Mouse (Mus musculus): ENCODE results near the gene Pde3b. TPM values are rescaled to one million over a fixed set of nuclear protein-coding genes. Genes with fewer than 3 reads are reported as not detected.

Gene Pde3b
- polyA plus RNA-seq, 1 experiment: 5.5 TPM

DNA sequence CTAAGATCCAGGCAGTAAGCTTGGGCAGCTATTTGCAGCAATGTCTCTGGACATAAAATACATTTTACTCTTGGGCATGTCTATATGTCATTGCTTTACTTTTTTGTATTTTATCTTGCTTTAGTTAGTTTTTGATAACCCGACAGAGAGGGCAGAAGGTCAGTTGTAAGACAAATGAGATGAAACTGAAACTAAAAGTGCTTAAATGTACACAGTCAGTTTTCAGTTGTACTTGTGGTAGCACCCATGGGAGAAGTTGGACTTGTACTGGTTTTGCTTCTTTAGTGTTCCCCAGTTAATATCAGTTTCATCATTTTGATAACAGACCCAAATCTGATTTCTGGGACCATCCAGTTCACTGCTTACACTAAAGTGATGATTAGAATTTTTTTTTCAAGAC is 24.6 kb downstream of the Pde3b start:
- Histone ChIP-seq H3K4me3 (replicated peaks; ENCODE audit: extremely low read depth, low read depth, low read length) (no peak overlapping the region), H3K4me1 (ENCODE audit: control insufficient read depth, insufficient read depth, low read length) (no peaks in the 10 kb centered on the region)
- TF ChIP-seq CTCF (IDR thresholded peaks at IDR 0.05; ENCODE audit: insufficient read depth, low read length) (no peak), POLR2A (IDR thresholded peaks at IDR 0.05; ENCODE audit: borderline replicate concordance, extremely low read depth, low read depth, low read length) (no peak)
- 17% methylated on average over 1 of the region's 1 CpGs for WGBS
- no peak for DNase-seq

DNA sequence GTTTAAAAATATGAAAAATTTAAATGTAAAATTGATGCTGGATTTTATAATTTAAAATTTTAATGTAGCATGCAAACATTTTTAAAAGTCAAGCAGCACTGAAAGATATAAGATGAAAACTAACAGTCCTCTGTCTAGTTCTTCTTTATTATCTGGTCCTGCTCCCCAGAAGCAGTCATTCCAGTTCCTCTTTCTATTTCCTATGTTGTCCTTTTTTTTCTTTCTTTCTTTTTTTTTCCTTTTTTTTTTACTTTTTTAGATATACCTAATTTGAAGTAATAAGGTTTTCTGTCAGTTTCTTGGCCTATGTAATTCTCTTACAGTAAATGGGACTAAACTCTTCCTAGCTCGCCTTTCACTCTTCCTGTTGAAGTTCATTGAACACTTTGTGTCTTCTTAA is 25.4 kb downstream of the Pde3b start:
- TF ChIP-seq CTCF (IDR thresholded peaks at IDR 0.05; ENCODE audit: insufficient read depth, low read length) (no peak), POLR2A (IDR thresholded peaks at IDR 0.05; ENCODE audit: borderline replicate concordance, extremely low read depth, low read depth, low read length) (no peak)
- 97% methylated on average over 1 of the region's 1 CpGs for WGBS
- H3K4me1 ChIP-seq (ENCODE audit: control insufficient read depth, insufficient read depth, low read length): no peaks in the 10 kb centered on the region
- H3K4me3 ChIP-seq (replicated peaks; ENCODE audit: extremely low read depth, low read depth, low read length): no peak overlapping the region
- DNase-seq: no peak

DNA sequence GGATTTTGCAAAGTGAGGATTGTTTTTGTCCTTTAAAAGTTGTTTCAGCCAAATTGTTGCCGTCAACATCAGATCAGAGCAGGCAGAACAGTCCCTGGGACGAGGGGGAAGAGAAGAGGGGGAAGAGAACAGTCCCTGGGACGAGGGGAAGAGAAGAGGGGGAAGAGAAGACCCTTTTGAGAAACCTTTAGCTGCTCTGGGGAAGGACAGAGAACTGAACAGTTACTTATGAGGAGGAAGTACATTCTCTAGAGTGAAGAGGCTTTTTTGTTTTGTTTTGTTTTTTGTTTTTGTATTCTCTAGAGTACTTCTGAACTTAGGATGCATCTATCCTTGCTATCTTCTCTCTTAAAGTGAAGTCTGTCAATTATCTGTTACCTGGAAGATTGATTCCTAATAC is 37.8 kb downstream of the Pde3b start:
- WGBS: 41% methylated on average over 3 of the region's 3 CpGs
- H3K4me3 ChIP-seq (replicated peaks; ENCODE audit: extremely low read depth, low read depth, low read length): no peak overlapping the region
- no peaks in the 10 kb centered on the region for H3K4me1 ChIP-seq (ENCODE audit: control insufficient read depth, insufficient read depth, low read length)
- TF ChIP-seq CTCF (IDR thresholded peaks at IDR 0.05; ENCODE audit: insufficient read depth, low read length) (no peak), POLR2A (IDR thresholded peaks at IDR 0.05; ENCODE audit: borderline replicate concordance, extremely low read depth, low read depth, low read length) (no peak)
- no peak for DNase-seq

DNA sequence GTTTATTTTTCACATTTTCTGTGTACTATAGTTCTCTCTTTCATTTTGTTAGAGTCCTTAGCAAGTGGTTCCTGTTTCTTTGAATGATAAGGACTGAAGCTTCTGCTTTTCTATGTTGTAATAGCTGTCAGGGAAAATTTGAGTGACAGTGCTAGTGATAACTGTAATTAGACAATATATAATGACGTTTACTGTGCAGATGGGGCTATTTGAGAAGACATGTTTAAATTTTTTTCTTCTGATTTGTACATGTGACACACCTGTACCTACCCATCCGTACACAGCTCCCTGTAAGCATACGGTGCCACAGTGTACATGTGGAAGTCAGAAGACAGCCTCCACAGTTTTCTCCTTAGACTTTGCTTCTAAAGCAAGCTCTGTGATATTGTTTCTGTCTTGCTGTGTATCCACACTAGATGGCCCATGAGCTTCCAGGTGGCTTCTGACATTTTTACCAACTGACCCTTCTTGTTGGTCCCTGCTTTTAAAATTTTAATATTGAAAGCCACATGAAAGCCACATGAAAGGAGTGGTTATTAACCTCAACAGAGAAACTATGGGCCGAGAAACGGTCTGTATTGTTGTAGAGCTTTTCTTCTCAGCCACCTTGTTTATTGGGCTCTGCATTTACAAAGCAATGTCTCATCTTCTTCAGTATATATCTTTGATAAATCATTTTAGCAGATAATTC is 38.4 kb downstream of the Pde3b start:
- 75% methylated on average over 5 of the region's 5 CpGs for WGBS
- Histone ChIP-seq H3K4me1 (ENCODE audit: control insufficient read depth, insufficient read depth, low read length) (no peaks in the 10 kb centered on the region), H3K4me3 (replicated peaks; ENCODE audit: extremely low read depth, low read depth, low read length) (no peak overlapping the region)
- no peak for TF ChIP-seq CTCF (IDR thresholded peaks at IDR 0.05; ENCODE audit: insufficient read depth, low read length)
- TF ChIP-seq POLR2A (IDR thresholded peaks at IDR 0.05; ENCODE audit: borderline replicate concordance, extremely low read depth, low read depth, low read length): no peak
- no peak for DNase-seq

DNA sequence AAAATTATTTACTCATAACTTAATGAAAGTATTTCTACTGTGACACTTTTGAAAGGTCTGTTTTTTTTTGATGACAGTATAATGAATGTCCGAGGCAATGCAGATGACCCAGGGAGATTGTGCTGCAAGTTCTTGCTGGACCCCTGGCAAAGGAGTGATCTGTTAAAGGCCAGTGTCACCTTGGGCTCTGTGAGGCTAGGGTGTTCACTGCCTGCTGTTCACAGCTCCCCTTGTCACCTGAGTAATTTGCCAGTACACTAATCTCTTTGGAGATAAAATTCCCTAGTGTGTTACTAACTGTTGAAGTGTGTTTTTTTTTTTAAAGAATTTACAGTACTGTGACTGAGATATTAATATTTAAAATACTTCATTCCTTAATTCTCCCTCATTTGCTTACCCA is 39.8 kb downstream of the Pde3b start:
- no peak overlapping the region for H3K4me3 ChIP-seq (replicated peaks; ENCODE audit: extremely low read depth, low read depth, low read length)
- no peak for TF ChIP-seq POLR2A (IDR thresholded peaks at IDR 0.05; ENCODE audit: borderline replicate concordance, extremely low read depth, low read depth, low read length)
- TF ChIP-seq CTCF (IDR thresholded peaks at IDR 0.05; ENCODE audit: insufficient read depth, low read length): no peak
- WGBS: 53% methylated on average over 1 of the region's 1 CpGs
- DNase-seq: no peak
- H3K4me1 ChIP-seq (ENCODE audit: control insufficient read depth, insufficient read depth, low read length): no peaks in the 10 kb centered on the region

DNA sequence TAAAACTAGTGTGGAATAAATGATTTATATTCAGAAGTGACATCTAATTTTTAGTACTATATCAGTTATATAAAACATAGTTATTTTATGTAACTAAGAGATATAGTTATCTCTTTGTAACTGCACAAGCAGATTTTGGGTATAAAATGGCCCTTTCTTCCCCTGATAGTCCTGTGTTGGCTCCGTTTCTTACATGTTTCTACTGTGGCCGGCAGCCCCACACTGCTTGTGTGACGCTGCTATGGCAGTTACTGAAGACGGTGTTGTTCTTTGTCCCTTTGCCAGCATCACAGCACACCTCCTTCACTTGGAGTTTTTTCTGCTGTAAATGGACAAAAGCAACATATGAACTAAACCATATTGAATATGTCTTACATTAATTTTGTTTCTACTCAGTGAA is 41.8 kb downstream of the Pde3b start:
- TF ChIP-seq POLR2A (IDR thresholded peaks at IDR 0.05; ENCODE audit: borderline replicate concordance, extremely low read depth, low read depth, low read length) (no peak), CTCF (IDR thresholded peaks at IDR 0.05; ENCODE audit: insufficient read depth, low read length) (no peak)
- DNase-seq: no peak
- no peak overlapping the region for H3K4me3 ChIP-seq (replicated peaks; ENCODE audit: extremely low read depth, low read depth, low read length)
- WGBS: 62% methylated on average over 4 of the region's 4 CpGs
- H3K4me1 ChIP-seq (ENCODE audit: control insufficient read depth, insufficient read depth, low read length): no peaks in the 10 kb centered on the region

DNA sequence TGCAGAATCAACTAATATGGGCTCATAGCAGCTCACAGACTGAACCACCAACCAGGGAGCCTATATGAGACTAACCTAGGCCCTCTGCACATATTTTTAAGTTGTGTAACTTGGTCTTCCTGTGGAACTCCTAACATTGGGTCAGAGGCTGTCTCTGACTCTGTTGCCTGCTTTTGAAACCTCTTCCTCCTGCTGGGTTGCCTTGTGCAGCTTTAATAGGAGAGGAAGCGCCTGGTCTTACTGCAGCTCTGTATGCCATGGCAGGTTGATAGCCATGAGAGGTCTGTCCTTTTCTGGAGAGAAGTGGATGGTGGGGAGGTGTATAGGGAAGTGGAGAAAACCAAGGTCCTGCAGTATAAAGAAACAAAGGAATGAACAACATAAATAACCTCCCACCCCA is 44.8 kb downstream of the Pde3b start:
- Histone ChIP-seq H3K4me1 (ENCODE audit: control insufficient read depth, insufficient read depth, low read length) (no peaks in the 10 kb centered on the region), H3K4me3 (replicated peaks; ENCODE audit: extremely low read depth, low read depth, low read length) (no peak overlapping the region)
- WGBS: 73% methylated on average over 1 of the region's 1 CpGs
- no peak for TF ChIP-seq CTCF (IDR thresholded peaks at IDR 0.05; ENCODE audit: insufficient read depth, low read length)
- TF ChIP-seq POLR2A (IDR thresholded peaks at IDR 0.05; ENCODE audit: borderline replicate concordance, extremely low read depth, low read depth, low read length): no peak
- no peak for DNase-seq

DNA sequence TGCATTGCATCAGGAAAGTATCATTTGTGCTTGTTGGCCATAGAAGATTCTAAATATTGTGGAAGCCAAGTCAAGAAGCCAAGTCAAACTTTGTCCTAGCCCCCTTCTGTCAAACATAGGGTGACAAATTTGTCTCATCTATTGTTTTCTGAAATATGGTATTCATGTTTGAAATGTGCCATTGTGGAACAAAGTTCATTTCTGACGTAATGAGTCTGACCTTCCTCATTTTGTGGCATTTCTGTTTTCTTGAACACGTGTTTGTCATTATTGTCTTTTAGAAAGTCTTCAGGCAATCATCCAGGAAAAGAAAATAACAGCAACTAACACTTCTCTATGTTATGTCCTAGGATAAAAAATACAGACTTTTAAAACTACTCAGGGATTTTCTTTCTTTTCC is 46.6 kb downstream of the Pde3b start:
- WGBS: 40% methylated on average over 2 of the region's 2 CpGs
- no peak for DNase-seq
- no peaks in the 10 kb centered on the region for H3K4me1 ChIP-seq (ENCODE audit: control insufficient read depth, insufficient read depth, low read length)
- TF ChIP-seq CTCF (IDR thresholded peaks at IDR 0.05; ENCODE audit: insufficient read depth, low read length) (no peak), POLR2A (IDR thresholded peaks at IDR 0.05; ENCODE audit: borderline replicate concordance, extremely low read depth, low read depth, low read length) (no peak)
- H3K4me3 ChIP-seq (replicated peaks; ENCODE audit: extremely low read depth, low read depth, low read length): no peak overlapping the region

DNA sequence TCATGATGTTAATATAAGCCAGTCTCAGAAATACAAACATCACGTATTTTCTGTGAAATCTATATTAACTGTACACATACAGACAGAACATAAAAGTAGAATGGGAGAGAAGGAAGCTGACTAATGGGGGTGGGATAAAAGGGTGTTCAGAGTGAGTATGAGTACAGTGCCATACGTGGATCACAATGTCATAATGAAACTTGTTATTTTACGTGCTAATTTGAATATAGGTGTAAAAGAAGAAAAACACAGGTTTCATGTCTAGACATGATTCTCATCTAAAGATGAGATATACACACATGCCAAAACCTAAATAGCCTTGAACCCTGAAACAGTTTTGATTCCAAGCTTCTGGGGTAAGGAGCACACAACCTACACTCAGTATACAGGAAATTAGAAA is 51.3 kb downstream of the Pde3b start:
- H3K4me3 ChIP-seq (replicated peaks; ENCODE audit: extremely low read depth, low read depth, low read length): no peak overlapping the region
- H3K4me1 ChIP-seq (ENCODE audit: control insufficient read depth, insufficient read depth, low read length): no peaks in the 10 kb centered on the region
- WGBS: 86% methylated on average over 3 of the region's 3 CpGs
- no peak for DNase-seq
- TF ChIP-seq CTCF (IDR thresholded peaks at IDR 0.05; ENCODE audit: insufficient read depth, low read length) (no peak), POLR2A (IDR thresholded peaks at IDR 0.05; ENCODE audit: borderline replicate concordance, extremely low read depth, low read depth, low read length) (no peak)

DNA sequence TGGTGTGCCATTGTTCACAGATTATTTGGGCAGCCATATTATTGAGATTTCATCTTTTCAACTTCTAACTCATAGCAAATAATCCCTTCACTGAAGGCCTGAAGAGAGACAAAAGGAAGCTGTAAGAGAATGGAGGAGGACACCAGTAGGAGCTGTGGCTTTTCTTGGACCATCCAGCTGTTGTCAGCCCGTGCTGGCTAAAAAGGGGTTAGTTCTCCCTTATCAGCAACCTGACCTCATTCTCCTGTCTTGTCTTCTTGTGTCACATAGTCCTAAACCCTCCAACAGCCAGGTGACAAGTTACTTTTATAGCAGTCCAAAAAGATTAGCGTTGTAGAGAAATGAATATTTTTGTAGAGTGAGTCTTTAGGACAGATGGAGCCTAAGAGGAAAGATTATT is 57.4 kb downstream of the Pde3b start:
- 42% methylated on average over 2 of the region's 2 CpGs for WGBS
- no peak for DNase-seq
- H3K4me1 ChIP-seq (ENCODE audit: control insufficient read depth, insufficient read depth, low read length): no peaks in the 10 kb centered on the region
- TF ChIP-seq POLR2A (IDR thresholded peaks at IDR 0.05; ENCODE audit: borderline replicate concordance, extremely low read depth, low read depth, low read length): no peak
- no peak for TF ChIP-seq CTCF (IDR thresholded peaks at IDR 0.05; ENCODE audit: insufficient read depth, low read length)
- H3K4me3 ChIP-seq (replicated peaks; ENCODE audit: extremely low read depth, low read depth, low read length): no peak overlapping the region

Measured in lung, adult 2 months (tissue).